Mouse (Mus musculus) heart, embryonic 11.5 days (tissue): ENCODE measurements around the gene Snx1. TPM values are rescaled to one million over a fixed set of nuclear protein-coding genes. Genes with fewer than 3 reads are reported as not detected.

Experiments
- ATAC-seq: fragments of 200-750 bp; cut with Nextera tagmentation; replicated peaks from 2 replicates; pipeline ENCODE4 v1.8.0; 2017; ENCODE audit warnings: moderate library complexity; ENCODE audit not compliant: insufficient number of reproducible peaks, low FRiP score, low TSS enrichment
- H3K27ac ChIP-seq: fragments of 300-500 bp; sonication (generic); 2 replicates; pipeline ENCODE4 v1.5.1; 2014; ENCODE audit warnings: mild to moderate bottlenecking, low read depth, low read length
- H3K27me3 ChIP-seq: fragments of 300-500 bp; sonication (generic); 2 replicates; pipeline ENCODE4 v1.6.1; 2014; ENCODE audit warnings: mild to moderate bottlenecking, low read length, mixed read lengths; ENCODE audit not compliant: control insufficient read depth, insufficient read depth
- H3K36me3 ChIP-seq: fragments of 300-500 bp; sonication (generic); 2 replicates; pipeline ENCODE4 v1.6.1; 2014; ENCODE audit warnings: mild to moderate bottlenecking, low read length, moderate library complexity, mixed read lengths; ENCODE audit not compliant: control insufficient read depth, insufficient read depth
- H3K4me1 ChIP-seq: fragments of 300-500 bp; sonication (generic); 2 replicates; pipeline ENCODE4 v1.6.1; 2014; ENCODE audit warnings: low read length; ENCODE audit not compliant: control insufficient read depth, insufficient read depth
- H3K4me2 ChIP-seq: fragments of 300-500 bp; sonication (generic); 2 replicates; pipeline ENCODE4 v1.6.1; 2014; ENCODE audit warnings: mild to moderate bottlenecking, moderate library complexity
- H3K4me3 ChIP-seq: fragments of 300-500 bp; sonication (generic); 2 replicates; pipeline ENCODE4 v1.5.1; 2014; ENCODE audit warnings: low read depth, low read length
- H3K9ac ChIP-seq: fragments of 300-500 bp; sonication (generic); 2 replicates; pipeline ENCODE4 v1.6.1; 2014; ENCODE audit warnings: mild to moderate bottlenecking, low read depth, low read length, moderate library complexity
- H3K9me3 ChIP-seq: fragments of 300-500 bp; sonication (generic); replicated peaks from 2 replicates; pipeline ENCODE4 v1.6.1; 2016; ENCODE audit warnings: low read length; ENCODE audit not compliant: control insufficient read depth
- WGBS: fragments of 180-500 bp; shearing (Covaris S2); extraction: QIAGEN DNeasy Blood & Tissue Kit; methylation state at CpG from one replicate; pipeline ENCODE4 v1.1.7; 2014; ENCODE audit not compliant: insufficient replicate concordance; 5-methylcytosine and 5-hydroxymethylcytosine counted together
- polyA plus RNA-seq: library from polyadenylated mRNA; unstranded; fragments of >200 nt; fragmentation: Nextera tagmentation; extraction: Ambion mirVana; gene quantifications from 2 replicates; pipeline ENCODE4 v1.2.1, GENCODE M21; 2014

Snx1 gene
- polyA plus RNA-seq, 1 experiment from 2014 or later, result 73.5 TPM

GRCm38 (mm10) chr9:66144248-66144647 is 17.9 kb upstream of the Snx1 start:
- Histone ChIP-seq H3K9ac (no peak overlapping the region), H3K9me3 (no peaks in the 10 kb centered on the region), H3K36me3 (peaks cover 13% of the 10 kb centered on the region), H3K27me3 (no peaks in the 10 kb centered on the region), H3K4me3 (no peak overlapping the region), H3K4me1 (no peaks in the 10 kb centered on the region), H3K27ac (no peak overlapping the region), H3K4me2 (no peak overlapping the region)
- 8% methylated on average over 6 of the region's 6 CpGs for WGBS
- no peak for ATAC-seq

GRCm38 (mm10) chr9:66142265-66142664 is 15.9 kb upstream of the Snx1 start:
- H3K9ac ChIP-seq, result no peak overlapping the region
- H3K4me1 ChIP-seq, result no peaks in the 10 kb centered on the region
- no peak overlapping the region for H3K27ac ChIP-seq
- H3K27me3 ChIP-seq, result no peaks in the 10 kb centered on the region
- H3K4me2 ChIP-seq, result no peak overlapping the region
- H3K36me3 ChIP-seq, result peaks cover 20% of the 10 kb centered on the region
- WGBS, result 61% methylated on average over 1 of the region's 1 CpGs
- no peaks in the 10 kb centered on the region for H3K9me3 ChIP-seq
- H3K4me3 ChIP-seq, result no peak overlapping the region
- ATAC-seq, result no peak

- H3K4me1 ChIP-seq, result no peaks in the 10 kb centered on the region
- H3K9ac ChIP-seq, result no peak overlapping the region
- peaks cover 33% of the 10 kb centered on the region for H3K36me3 ChIP-seq
- H3K4me3 ChIP-seq, result no peak overlapping the region
- no peak overlapping the region for H3K4me2 ChIP-seq
- no peaks in the 10 kb centered on the region for H3K27me3 ChIP-seq
- H3K9me3 ChIP-seq, result no peaks in the 10 kb centered on the region
- no peak overlapping the region for H3K27ac ChIP-seq
- WGBS, result 95% methylated on average over 7 of the region's 7 CpGs
- ATAC-seq, result no peak
These were observed 11.8 kb upstream of the Snx1 start for GRCm38 (mm10) chr9:66138193-66138592.

- ATAC-seq, result no peak
- 53% methylated on average over 4 of the region's 4 CpGs for WGBS
These were observed 9.6 kb upstream of the Snx1 start for GRCm38 (mm10) chr9:66135967-66136366.

DNA sequence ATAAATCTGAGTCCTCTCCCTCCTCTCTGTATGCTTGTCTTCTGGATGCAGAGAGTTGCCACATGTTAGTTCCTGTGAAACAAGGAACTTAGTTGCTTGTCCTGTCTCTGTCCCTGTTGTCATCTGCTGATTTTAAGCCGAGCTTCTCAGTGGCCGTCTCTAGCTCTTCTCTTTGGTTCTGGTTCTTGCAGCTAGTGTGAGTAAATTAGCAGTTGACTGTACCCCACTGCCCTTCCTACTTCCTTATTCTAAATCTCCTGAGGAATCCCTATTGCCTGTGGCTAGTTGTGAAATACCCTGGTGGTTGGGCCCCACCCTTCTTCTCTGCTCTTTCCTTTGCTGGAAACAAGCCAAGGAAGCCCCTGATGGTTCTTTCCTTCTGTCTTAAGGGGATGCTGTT is 5.1 kb upstream of the Snx1 start:
- WGBS, result 82% methylated on average over 2 of the region's 2 CpGs
- ATAC-seq, result no peak
- Histone ChIP-seq H3K4me3 (no peak overlapping the region), H3K9ac (no peak overlapping the region), H3K36me3 (peaks cover 9% of the 10 kb centered on the region), H3K4me2 (no peak overlapping the region), H3K4me1 (peaks cover 8% of the 10 kb centered on the region), H3K27ac (no peak overlapping the region), H3K27me3 (no peaks in the 10 kb centered on the region), H3K9me3 (no peaks in the 10 kb centered on the region)

More at GRCm38 (mm10) chr9:66135967-66136366, 9.6 kb upstream of the Snx1 start:
- H3K4me1 ChIP-seq, result no peaks in the 10 kb centered on the region
- no peaks in the 10 kb centered on the region for H3K27me3 ChIP-seq
- H3K27ac ChIP-seq, result no peak overlapping the region
- no peak overlapping the region for H3K9ac ChIP-seq
- H3K4me2 ChIP-seq, result no peak overlapping the region
- no peak overlapping the region for H3K4me3 ChIP-seq
- H3K9me3 ChIP-seq, result no peaks in the 10 kb centered on the region
- peaks cover 33% of the 10 kb centered on the region for H3K36me3 ChIP-seq

- Histone ChIP-seq H3K27ac (no peak overlapping the region), H3K36me3 (no peaks in the 10 kb centered on the region), H3K9me3 (no peaks in the 10 kb centered on the region), H3K9ac (no peak overlapping the region), H3K4me3 (peak overlapping the region; percentile 62), H3K4me1 (peaks cover 22% of the 10 kb centered on the region), H3K4me2 (peak overlapping the region; percentile 71), H3K27me3 (no peaks in the 10 kb centered on the region)
- no peak for ATAC-seq
- WGBS, result 51% methylated on average over 4 of the region's 4 CpGs
These were observed 1.5 kb upstream of the Snx1 start for GRCm38 (mm10) chr9:66127884-66128283.

- no peaks in the 10 kb centered on the region for H3K27me3 ChIP-seq
- peak overlapping the region; percentile 62 for H3K4me3 ChIP-seq
- H3K4me1 ChIP-seq, result peaks cover 22% of the 10 kb centered on the region
- H3K36me3 ChIP-seq, result no peaks in the 10 kb centered on the region
- peak overlapping the region; percentile 71 for H3K27ac ChIP-seq
- no peak for ATAC-seq
- WGBS, result 43% methylated on average over 6 of the region's 6 CpGs
- peak overlapping the region; percentile 71 for H3K4me2 ChIP-seq
- H3K9ac ChIP-seq, result peak overlapping the region; percentile 86
- no peaks in the 10 kb centered on the region for H3K9me3 ChIP-seq
These were observed 783 bp upstream of the Snx1 start for GRCm38 (mm10) chr9:66127193-66127546.

GRCm38 (mm10) chr9:66125543-66126455 is 588 bp downstream of the Snx1 start:
- ATAC-seq, result no peak
- Histone ChIP-seq H3K27me3 (no peaks in the 10 kb centered on the region), H3K4me1 (peaks cover 22% of the 10 kb centered on the region), H3K9ac (peak overlapping the region; percentile 67), H3K27ac (peak overlapping the region; percentile 88), H3K36me3 (no peaks in the 10 kb centered on the region), H3K9me3 (no peaks in the 10 kb centered on the region), H3K4me2 (peak overlapping the region; percentile 71), H3K4me3 (peak overlapping the region; percentile 62)
- 39% methylated on average over 12 of the region's 12 CpGs for WGBS
